Mouse (Mus musculus) gonadal fat pad, adult 2 months (tissue): ENCODE data around the gene Unk. TPM values are rescaled to one million over a fixed set of nuclear protein-coding genes. Genes with fewer than 3 reads are reported as not detected.

Source experiments
- DNase-seq: peaks from one replicate; pipeline ENCODE4 v3.0.0-alpha.2; 2012; ENCODE audit warnings: low read depth
- polyA plus RNA-seq: library from polyadenylated mRNA; depleted of rRNA; stranded (reverse); fragments of >200 nt; gene quantifications from 2 replicates; pipeline ENCODE4 v1.2.3, GENCODE M21; 2012

The Unk gene
- polyA plus RNA-seq, 1 experiment: 35.0 TPM

DNA sequence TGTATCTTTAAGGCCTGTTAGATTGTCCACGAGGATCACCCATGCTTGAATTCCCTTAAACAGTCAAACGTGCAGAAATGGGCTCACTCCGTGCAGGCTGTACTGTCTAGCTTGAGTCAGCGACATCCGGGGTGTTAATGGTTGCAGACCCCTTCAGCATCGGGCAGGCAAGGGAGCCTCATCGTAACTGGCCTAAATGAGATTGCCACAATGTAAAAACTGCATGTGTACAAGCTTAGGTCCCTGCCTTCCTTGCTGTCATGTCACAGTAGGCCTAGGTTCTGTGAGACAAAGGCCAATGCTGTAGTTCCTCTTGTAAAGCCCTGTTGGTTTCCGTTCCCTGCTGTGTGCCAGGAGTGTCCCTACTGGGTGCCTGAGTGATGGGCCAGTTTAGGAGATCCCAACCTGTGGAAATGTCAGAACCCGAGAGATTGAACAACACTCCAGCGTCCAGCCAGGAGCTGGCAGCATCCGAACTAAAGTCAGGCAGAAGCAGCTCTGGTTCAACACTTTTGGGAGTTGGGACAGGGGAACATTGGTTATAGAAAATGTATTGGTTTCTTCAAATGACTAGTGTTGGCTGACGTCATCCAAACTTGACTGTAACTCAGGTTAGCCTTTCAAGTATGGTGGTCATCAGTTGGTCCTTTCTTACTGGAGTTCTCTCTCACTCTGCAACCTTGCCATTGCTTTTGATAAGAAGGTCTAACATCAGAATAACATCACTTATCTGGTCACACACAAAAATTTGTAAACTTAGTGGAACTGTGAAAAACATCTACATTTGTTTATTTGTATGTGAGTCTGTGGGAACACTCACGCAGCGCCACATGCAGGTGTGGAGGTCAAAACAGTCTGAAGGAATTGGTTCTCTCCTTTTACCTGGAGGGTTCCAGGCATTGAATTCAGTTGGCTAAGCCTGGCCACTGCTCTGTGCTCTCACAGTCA, 1.1 kb downstream of the Unk start:
- no peak for DNase-seq

DNA sequence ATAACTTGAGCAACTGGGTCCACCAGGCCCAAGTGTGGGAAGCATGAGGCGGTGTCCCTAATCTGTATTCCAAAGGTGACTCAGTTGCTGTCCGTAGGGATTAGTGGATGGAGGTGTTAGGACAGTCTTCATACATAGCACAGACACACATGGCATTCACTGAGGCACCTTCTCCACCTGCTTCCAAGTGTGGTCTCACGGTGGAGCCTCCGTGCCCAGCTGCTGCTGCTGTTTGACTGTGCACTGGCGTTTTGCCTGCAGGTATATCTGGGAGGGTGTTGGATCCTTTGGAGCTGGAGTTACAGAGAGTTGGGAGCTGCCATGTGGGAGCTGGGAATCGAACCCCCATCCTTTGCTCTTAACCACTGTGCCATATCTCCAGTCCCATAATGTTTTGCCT, 4.5 kb downstream of the Unk start:
- DNase-seq: no peak

DNA sequence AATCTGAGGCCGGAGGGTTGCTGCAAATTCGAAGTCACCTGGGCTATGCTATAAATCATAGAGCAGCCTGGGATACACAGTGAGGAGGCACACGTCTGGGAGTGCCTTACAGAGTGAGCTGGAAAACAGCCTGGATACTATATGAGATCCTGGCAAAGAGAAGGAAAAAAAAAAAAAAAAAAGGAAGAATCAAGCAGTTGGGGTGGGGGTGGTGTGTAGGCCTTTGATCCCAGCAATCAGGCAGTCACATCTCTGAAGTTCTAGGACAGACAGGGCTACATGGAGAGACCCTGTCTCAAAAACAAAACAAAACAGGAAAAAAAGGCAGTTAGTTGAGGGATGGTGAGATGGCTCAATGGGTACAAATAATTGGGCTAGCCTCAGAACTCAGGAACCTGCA, 6.5 kb downstream of the Unk start:
- no peak for DNase-seq

DNA sequence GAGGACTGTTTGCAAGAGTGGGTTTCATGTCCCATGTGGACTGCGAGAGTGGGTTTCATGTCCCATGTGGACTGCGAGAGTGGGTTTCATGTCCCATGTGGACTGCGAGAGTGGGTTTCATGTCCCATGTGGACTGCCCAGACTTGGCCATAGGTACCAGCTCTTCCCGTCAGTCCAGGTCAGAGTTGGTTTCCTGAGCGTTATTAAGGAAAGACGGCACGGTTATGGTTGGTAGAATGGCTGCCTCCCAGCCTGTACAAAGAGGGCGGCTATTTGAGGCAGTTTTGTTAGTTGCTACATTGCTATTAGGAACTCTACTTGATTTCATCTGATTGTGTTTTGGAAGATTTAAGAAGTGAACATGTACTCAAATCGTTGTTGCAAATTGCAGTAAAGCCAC, 7.7 kb downstream of the Unk start:
- DNase-seq: no peak

DNA sequence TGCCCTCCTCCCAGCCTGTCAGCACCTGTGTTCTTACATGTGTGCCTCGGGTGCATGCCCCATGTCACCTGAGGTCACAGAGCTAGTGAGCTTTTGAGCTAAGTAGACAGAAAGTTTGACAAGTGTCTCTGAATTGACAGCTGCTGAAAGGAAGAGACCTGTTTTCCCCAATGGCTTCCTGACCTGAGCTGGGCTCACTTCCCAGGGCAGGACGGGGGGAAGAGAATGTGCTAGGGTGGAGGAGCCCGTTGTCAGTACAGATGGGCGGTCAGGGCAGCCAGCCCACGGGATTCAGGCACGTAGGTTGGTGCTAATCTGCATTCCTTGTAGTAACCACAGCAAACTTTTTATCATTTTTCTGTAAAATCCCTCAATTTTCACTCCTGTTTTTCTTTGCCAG, 10.5 kb downstream of the Unk start:
- DNase-seq: no peak

DNA sequence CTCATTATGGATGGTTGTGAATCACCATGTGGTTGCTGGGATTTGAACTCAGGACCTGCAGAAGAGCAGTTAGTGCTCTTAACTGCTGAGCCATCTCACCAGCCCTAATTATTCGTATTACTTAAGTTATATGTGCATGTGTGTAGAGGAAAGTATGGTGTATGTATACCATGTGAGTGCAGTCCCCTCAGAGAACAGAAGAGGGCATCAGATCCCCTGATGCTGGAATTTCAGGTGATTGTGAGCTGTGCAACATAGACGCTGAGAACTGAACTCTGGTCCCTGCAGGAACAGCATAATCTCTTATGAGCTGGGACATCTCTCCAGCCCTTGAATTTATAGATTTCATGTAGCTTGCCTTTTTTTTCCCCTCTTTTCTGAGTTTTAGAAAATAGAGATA, 11.7 kb downstream of the Unk start:
- no peak for DNase-seq

DNA sequence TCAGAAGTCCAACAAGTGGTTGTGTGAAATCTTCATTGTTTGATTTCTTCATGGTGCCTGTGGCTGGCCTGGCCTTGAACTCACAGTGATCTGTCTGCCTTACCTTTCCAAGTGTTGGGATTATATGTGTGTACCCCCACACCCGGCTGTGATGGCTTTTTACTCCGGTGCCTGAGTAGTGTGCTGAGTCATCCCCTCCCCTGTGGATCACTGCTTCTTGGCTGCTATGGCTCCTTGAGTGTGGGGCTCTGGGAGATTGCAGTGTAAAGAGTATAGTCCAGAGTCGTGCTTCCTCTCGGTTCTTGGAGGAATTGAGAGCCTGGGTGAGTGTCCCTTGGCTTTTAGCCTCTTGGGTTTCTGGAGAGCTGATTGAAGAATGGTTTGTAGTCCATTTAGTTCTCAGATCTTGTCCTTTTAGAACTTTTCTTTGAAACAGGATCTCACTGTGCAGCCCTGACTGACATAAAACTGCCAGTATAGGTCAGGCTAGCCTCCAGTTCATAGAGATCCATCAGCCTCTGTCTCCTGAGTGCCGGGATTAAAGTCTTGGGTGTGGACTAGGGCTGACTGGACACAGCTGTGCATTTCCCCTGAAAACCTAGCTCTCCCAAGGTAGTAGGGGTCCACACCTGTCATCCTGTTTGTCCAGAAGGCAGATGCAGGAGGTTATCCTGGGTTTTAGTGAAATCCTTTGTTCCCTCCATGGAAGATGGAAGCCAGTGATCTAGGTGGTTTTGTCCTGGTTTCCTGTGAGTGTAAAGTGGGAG, 12.4 kb downstream of the Unk start:
- DNase-seq: no peak

DNA sequence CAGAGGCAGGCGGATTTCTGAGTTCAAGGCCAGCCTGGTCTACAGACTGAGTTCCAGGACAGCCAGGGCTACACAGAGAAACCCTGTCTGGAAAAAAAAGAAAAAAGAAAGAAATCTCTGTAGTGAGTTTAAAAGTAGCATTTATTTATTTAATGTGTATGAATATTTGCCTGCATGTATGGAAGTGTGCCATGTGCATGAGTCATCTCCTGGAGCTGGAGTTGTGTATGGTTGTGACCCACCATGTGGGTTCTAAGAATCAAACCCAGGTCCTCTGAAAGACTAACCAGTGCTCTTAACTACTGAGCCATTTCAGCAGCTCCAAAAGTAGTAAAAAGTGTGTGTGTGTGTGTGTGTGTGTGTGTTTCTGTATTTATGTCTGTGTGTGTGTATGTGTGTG, 13.2 kb downstream of the Unk start:
- DNase-seq: no peak

DNA sequence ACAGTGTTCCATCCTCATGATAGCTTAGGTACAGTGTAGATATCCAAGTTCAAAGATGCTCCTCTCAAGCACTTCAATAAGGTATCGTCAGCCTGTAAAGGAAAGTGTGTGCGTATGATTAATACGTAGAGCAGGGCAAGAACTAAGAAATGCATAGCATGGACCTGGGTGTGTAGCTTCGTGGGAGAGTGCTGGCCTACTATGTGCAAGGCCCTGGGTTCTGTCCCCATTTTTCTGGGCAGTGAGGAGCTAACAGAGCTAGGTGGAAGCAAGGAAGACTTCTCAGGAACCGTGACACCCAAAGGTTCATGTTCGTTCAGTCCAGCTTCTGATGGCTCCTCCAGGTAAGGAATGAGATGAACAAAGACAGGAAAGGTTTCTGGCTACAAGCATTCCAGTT, 15.1 kb downstream of the Unk start:
- DNase-seq: no peak

DNA sequence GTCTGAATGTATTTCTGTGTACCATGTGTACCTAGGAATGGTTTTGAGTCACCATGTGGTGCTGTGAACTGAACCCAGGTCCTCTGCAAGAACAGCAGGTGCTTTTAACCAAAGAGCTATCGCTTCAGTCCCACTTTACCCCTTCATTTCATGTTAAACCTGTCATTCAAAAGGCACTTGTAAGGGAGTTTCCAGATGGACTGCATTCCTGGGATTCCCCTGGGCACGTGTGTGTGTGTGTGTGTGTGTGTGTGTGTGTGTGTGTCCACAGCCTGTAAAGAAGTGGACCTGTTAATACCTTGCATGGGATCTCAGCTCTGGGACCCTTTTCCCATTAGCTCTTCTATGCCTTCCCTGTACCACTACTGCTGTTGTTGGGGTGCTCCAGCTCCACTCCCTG, 19.5 kb downstream of the Unk start:
- DNase-seq: no peak

DNA sequence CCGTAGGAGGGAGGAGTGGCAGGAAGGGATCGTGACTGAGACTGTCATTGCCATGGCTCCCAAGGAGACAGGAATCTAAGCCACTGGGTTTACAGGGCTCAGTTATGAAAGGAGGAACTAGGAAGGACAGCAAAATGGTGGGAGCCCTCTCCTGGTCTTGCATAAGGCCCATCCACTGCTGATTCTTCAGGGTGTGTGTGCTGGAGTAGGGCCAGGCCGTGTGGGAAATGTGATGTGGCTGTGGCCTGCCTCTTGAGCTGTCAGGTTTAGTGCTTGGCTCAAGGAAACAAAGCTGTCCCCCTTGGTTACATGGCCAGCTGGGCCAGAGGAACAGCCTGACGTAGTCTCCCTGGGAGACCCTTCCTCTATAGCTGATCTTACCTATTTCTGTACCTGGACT, 20.1 kb downstream of the Unk start:
- no peak for DNase-seq

DNA sequence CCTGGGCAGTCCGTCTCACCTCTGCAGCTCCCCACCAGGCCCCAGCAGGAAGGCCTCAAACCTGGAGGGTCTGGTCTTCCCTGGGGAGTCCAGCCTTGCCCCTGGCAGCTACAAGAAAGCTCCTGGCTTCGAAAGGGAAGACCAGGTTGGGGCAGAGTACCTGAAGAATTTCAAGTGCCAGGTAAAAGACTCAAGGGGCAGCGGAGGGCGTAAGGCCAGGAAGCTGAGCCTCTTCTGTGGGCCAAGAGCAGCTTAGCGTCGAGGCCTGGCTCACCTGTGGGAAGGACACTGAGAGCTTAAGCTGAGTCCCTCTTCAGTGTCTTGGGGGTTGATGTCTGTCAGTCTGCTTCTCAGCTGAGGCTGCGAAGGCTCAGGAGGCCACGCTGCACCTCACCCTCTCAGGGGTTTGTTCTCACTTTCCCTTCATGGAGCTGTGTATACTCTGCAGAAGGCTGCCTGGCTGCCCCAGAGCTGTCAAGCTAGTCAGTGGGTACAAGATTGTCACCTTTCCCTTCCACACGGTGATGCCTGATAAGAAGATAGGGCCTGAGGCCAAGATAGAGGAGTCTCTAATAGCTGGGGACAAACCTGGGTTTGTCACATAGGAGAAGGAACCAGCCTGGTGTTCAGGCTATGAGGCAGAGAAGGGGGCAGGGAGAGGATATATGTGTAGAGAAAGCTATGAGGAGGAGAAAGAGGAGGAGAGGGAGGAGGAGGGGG, 23.5 kb downstream of the Unk start:
- no peak for DNase-seq

DNA sequence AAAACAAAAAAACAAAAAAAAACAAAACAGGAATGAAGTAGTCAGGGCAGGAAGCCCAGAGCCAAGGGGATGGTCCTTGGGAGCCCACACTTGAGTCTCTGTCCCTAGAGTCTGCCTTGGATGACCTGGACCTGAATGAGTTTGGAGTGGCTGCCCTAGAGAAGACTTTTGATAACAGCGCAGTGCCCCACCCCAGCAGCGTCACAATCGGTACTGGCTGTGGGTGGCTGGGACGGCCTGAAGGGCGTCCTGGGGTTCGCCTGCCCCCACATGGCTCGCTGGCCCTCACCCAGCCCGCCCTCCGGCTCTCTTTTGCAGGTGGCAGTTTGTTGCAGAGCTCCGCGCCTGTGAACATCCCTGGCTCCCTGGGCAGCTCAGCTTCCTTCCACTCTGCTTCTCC, 25.8 kb downstream of the Unk start:
- DNase-seq: no peak

DNA sequence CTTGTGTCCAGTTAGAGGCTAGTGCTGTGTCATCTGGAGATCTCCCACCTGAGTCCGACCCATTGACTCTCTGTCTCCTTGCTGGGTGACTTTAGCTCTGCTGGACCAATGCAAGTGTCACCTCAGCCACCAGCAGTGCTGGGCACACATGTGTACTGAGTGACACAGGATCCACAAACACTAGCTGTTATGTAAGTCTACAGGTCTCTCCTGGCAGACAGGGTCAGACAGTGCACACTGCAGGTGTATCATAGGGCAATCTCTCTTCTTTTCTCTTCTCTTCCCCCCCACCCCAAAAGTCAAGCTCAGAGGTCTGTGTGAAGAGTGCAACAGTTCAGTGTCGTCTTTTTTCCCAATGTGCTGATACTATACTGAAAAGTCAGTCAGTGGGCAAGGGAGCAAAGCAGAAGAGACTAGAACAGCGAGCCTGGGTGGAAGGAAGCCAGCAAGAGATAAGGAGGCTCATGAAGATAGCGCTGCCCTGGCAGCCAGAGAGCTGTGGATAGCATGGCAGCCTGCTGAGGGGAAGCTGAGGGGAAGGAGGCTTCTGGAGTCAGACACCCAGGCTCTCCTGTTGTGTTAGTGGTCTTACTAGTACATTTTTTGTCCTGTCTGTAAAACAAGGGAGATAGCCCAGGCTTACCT, 27.2 kb downstream of the Unk start:
- DNase-seq: no peak

DNA sequence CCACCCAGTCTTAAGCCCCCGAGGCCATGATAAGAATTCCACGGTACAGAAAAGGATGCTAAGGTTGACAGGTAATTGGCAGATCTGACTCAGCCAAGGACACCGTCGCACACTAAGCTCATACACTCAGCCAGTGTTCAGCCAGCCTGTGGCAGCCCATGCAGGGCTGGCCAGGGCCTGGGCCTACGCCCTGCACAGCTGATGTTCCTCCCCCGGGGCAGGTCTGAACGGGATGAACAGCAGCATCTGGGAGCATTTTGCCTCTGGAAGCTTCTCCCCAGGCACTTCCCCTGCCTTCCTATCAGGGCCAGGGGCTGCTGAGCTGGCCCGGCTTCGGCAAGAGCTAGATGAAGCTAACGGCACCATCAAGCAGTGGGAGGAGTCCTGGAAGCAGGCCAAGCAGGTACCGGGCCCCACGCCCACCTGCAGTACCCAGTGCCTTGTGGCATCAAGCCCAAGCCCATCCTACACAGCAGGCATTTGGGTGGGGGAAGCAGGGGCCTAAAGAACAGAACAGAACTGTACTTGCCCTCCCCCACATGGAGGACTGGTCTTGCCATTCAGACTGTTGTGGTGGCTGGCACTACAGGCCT, 28.0 kb downstream of the Unk start:
- no peak for DNase-seq

DNA sequence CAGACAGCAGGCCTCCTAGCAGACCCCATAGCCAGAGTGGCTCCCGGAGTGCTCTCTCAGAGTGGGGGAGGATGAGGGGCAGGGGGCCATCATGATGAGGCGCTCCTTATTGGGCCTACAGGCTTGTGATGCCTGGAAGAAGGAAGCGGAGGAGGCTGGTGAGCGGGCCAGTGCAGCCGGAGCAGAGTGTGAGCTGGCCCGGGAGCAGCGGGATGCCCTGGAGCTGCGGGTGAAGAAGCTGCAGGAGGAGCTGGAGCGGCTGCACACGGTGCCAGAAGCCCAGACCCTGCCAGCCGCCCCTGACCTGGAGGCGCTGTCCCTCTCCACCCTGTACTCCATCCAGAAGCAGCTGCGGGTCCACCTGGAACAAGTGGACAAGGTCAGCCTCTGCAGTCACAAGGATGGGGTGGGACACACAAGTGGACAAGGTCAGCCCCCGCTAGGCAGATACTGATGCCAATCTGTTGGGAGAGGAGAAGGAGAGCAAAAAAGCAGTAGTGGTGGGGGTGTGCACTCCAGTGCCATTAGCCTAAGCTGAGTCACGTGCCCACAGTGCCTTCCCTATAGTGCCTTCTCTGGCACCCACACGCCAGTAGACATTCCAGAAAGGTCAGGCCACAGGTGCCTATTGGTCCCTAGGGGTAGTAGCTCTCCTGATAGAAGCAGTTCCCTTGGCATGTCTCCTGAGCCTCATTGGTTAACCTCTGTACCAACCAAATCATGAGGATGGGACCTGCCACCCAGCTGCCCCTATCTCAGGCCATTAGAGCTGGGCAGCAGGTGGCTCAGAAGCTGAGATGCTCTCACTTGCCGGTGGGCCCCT, 29.0 kb downstream of the Unk start:
- no peak for DNase-seq

DNA sequence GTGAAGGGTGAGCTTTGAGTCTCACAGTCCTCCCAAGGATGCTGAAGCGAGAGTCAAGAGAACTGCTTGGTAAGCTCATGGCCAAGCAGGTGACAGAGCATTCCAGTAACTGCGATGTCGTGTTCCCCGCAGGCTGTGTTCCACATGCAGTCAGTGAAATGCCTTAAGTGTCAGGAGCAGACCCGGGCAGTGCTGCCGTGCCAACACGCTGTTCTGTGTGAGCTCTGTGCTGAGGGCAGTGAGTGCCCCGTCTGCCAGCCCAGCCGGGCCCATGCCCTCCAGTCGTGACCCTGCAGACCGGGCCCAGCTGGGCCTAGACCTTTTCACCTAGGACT, 29.5 kb downstream of the Unk start:
- DNase-seq: no peak

DNA sequence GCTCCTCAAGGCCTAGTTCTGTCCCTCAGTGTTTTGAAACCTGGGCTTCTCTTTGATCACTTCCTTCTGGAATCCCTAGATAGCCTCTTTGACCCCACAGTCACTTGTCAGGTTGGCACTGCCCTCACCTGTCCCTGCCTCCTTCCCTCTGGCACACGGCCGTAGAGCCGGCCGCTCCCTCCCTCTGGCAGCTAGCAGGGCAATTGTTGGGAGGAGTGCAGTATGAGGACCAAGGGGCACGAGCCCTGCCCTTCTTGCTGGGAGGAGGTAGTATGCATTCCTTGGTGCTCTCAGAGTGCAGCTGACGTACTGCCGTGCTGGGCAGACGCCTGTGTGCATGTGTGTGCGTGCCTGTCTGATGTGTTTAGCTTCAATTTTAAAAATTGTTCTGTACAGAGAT, 30.5 kb downstream of the Unk start:
- DNase-seq: no peak

DNA sequence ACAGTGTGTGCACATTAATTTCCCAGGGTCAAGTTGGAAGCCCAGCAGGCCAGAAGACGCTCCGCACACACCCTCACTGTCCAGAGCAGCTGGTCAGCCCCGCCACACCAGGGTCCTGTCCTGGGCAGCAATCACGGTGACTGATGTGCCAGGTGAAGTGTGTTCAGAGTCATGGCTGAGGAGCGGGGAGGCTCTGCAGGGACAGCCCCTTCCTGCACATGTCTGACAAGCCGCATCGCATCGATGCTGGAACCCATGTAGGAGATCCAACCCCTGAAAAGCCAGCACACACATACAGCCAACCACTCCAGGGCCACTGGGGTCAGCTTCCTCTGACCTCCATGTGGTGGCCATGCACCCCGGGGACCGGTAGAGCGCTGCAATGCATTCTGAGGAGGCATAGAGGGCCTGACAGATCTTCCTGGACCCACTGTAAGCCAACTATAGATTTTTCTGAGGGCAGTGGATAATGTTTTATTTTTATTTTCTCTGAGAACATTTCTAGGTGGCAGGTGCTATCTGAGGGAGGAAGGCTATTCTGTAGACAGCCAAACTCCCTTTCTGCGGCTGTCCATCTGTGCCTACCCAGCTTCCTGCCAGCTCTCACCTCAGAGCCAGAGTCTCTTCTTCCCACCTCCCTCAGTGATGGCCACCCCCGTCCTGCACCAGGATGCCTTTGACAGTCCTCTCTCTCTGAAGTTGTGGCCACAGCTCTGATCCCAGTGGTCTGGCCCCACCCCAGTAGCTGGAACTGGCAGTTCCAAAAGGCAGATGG, 31.7 kb downstream of the Unk start:
- no peak for DNase-seq

DNA sequence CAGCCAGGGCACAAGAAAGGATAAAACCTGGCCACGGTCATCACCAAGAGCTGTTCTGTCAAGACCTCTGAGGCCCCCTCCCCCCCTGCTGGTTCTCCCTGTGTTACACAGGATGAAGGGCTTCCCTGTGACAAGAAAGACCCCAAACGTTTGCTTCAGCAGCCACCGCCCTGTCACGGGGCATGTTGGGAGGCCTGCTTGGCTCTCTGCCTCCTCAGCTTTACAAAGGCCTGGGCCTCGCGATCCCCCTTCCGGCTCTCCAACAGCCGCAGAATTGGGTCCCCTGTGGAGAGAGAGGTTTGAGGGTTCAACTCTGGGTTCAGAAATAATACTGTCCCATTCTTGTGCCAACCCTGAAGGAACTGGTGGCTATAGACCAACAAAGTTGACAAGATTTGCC, 32.4 kb downstream of the Unk start:
- no peak for DNase-seq
